Mouse (Mus musculus) limb, embryonic 11.5 days (tissue): ENCODE measurements around the gene Mocs1. TPM values are rescaled to one million over a fixed set of nuclear protein-coding genes. Genes with fewer than 3 reads are reported as not detected.
"Not testable (repeated sequence)": the region's sequence is repeated elsewhere in the genome, so short reads cannot be mapped to it uniquely, and the experiment has no call there.

Source experiments
- ATAC-seq: fragments of 200-750 bp; cut with Nextera tagmentation; 2 replicates; pipeline ENCODE4 v1.8.0; 2017; ENCODE audit warnings: low read depth; ENCODE audit not compliant: insufficient number of reproducible peaks, low FRiP score, low TSS enrichment
- DNase-seq: peaks from one replicate; pipeline ENCODE4 v3.0.0-alpha.2; 2015; ENCODE audit warnings: low spot score
- H3K27ac ChIP-seq: fragments of 300-500 bp; sonication (generic); replicated peaks from 2 replicates; pipeline ENCODE4 v1.5.1; 2014; ENCODE audit warnings: low read depth, mild to moderate bottlenecking, low read length
- H3K27me3 ChIP-seq: fragments of 300-500 bp; sonication (generic); 2 replicates; pipeline ENCODE4 v1.6.1; 2014; ENCODE audit warnings: mild to moderate bottlenecking, low read length, mixed read lengths; ENCODE audit not compliant: control insufficient read depth, insufficient read depth
- H3K36me3 ChIP-seq: fragments of 300-500 bp; sonication (generic); 2 replicates; pipeline ENCODE4 v1.6.1; 2014; ENCODE audit warnings: mild to moderate bottlenecking, low read length, moderate library complexity, mixed read lengths; ENCODE audit not compliant: control insufficient read depth, insufficient read depth
- H3K4me1 ChIP-seq: fragments of 300-500 bp; sonication (generic); 2 replicates; pipeline ENCODE4 v1.6.1; 2014; ENCODE audit warnings: low read length, mixed read lengths; ENCODE audit not compliant: control insufficient read depth, insufficient read depth
- H3K4me2 ChIP-seq: fragments of 300-500 bp; sonication (generic); 2 replicates; pipeline ENCODE4 v1.6.1; 2014; ENCODE audit warnings: low read depth, mild to moderate bottlenecking, moderate library complexity; ENCODE audit not compliant: severe bottlenecking
- H3K4me3 ChIP-seq: fragments of 300-500 bp; sonication (generic); 2 replicates; pipeline ENCODE4 v1.5.1; 2014; ENCODE audit warnings: low read depth, low read length
- H3K9ac ChIP-seq: fragments of 300-500 bp; sonication (generic); 2 replicates; pipeline ENCODE4 v1.6.1; 2014; ENCODE audit warnings: mild to moderate bottlenecking, low read length
- H3K9me3 ChIP-seq: fragments of 300-500 bp; sonication (generic); 2 replicates; pipeline ENCODE4 v1.6.1; 2016; ENCODE audit warnings: low read length; ENCODE audit not compliant: control insufficient read depth
- WGBS: fragments of 180-500 bp; shearing (Covaris S2); extraction: QIAGEN DNeasy Blood & Tissue Kit; methylation state at CpG from one replicate; pipeline ENCODE4 v1.1.7; 2014; 5-methylcytosine and 5-hydroxymethylcytosine counted together
- polyA plus RNA-seq: library from polyadenylated mRNA; unstranded; fragments of >200 nt; fragmentation: Nextera tagmentation; extraction: Ambion mirVana; gene quantifications from 2 replicates; pipeline ENCODE4 v1.2.1, GENCODE M21; 2014

The Mocs1 gene
- polyA plus RNA-seq, 1 experiment from 2014 or later: 7.1 TPM

GRCm38 (mm10) chr17:49435081-49435480 is 6.9 kb downstream of the Mocs1 start:
- Histone ChIP-seq H3K27ac (no peak overlapping the region), H3K4me3 (no peak overlapping the region), H3K4me2 (no peak overlapping the region), H3K36me3 (peaks cover 12% of the 10 kb centered on the region), H3K27me3 (no peaks in the 10 kb centered on the region), H3K9me3 (no peaks in the 10 kb centered on the region), H3K4me1 (peaks cover under 1% of the 10 kb centered on the region; the same call in 1 of the 2 replicates), H3K9ac (no peak overlapping the region)
- ATAC-seq: no peak
- no peak for DNase-seq
- 95% methylated on average over 10 of the region's 10 CpGs for WGBS

GRCm38 (mm10) chr17:49436631-49437030 is 8.5 kb downstream of the Mocs1 start:
- no peak for DNase-seq
- 90% methylated on average over 6 of the region's 6 CpGs for WGBS
- Histone ChIP-seq H3K36me3 (peaks cover 12% of the 10 kb centered on the region), H3K4me2 (no peak overlapping the region), H3K9me3 (no peaks in the 10 kb centered on the region), H3K27me3 (no peaks in the 10 kb centered on the region), H3K27ac (no peak overlapping the region), H3K4me3 (no peak overlapping the region), H3K9ac (no peak overlapping the region), H3K4me1 (no peaks in the 10 kb centered on the region)
- ATAC-seq: no peak

- H3K36me3 ChIP-seq: peaks cover 12% of the 10 kb centered on the region
- H3K4me2 ChIP-seq, H3K9ac ChIP-seq, ATAC-seq, H3K4me3 ChIP-seq, H3K9me3 ChIP-seq, H3K27me3 ChIP-seq, DNase-seq, H3K27ac ChIP-seq, H3K4me1 ChIP-seq: not testable (repeated sequence)
These were observed 9.1 kb downstream of the Mocs1 start for GRCm38 (mm10) chr17:49437306-49437705.

GRCm38 (mm10) chr17:49438822-49439574 is 10.8 kb downstream of the Mocs1 start:
- WGBS: 72% methylated on average over 12 of the region's 12 CpGs
- H3K27me3 ChIP-seq: no peaks in the 10 kb centered on the region
- no peaks in the 10 kb centered on the region for H3K4me1 ChIP-seq
- no peak overlapping the region for H3K9ac ChIP-seq
- H3K9me3 ChIP-seq: no peaks in the 10 kb centered on the region
- H3K36me3 ChIP-seq: peaks cover 12% of the 10 kb centered on the region
- H3K27ac ChIP-seq: no peak overlapping the region
- H3K4me2 ChIP-seq: no peak overlapping the region
- ATAC-seq (no peak), DNase-seq (no peak)
- no peak overlapping the region for H3K4me3 ChIP-seq

- WGBS: 86% methylated on average over 4 of the region's 4 CpGs
- H3K4me1 ChIP-seq: no peaks in the 10 kb centered on the region
- ATAC-seq: no peak
- H3K27ac ChIP-seq: no peak overlapping the region
- no peaks in the 10 kb centered on the region for H3K27me3 ChIP-seq
- H3K36me3 ChIP-seq: peaks cover 9% of the 10 kb centered on the region
- DNase-seq: no peak
- H3K4me2 ChIP-seq: no peak overlapping the region
- H3K4me3 ChIP-seq: no peak overlapping the region
- H3K9me3 ChIP-seq: no peaks in the 10 kb centered on the region
- H3K9ac ChIP-seq: no peak overlapping the region
These were observed 11.5 kb downstream of the Mocs1 start for GRCm38 (mm10) chr17:49439706-49440105.

DNA sequence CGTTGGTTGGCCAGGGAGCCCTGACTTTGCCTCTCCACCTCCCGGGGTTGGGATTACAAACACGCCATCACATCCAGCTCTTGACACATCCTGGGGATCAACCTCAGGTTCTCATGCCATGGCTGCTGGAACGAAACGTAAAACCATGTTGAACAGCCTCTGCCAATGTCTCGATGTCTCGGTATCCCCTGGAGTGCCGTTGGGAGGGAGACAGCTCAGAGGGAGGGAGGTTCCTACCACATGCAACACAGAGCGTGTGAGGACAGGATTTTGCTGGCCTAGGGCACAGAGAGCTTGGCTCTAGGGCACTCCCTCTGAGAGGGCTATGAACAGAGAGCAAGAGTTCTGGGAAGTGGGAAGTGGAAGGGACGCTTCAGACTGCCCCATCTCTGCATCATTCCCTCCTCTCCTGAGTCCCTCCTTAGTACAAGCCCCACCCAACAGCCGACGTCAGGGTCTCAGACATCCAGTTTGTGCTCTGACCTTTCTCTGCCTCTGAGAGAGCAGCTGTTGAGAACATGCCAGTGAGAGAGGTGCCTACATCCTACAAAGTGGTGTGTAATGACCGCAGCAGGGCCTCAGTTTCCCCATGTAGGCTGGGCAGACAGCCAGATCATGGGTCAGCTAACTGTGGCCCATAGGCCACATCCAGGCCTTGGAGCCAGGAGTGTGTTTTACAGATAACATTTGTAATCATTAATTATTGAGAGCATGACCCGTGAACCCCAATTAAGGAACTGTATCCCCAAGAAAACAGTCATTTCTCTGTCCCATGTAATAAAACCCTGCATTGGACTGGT is 12.4 kb downstream of the Mocs1 start:
- WGBS: 63% methylated on average over 14 of the region's 14 CpGs
- Histone ChIP-seq H3K9me3 (no peaks in the 10 kb centered on the region), H3K9ac (no peak overlapping the region)

DNA sequence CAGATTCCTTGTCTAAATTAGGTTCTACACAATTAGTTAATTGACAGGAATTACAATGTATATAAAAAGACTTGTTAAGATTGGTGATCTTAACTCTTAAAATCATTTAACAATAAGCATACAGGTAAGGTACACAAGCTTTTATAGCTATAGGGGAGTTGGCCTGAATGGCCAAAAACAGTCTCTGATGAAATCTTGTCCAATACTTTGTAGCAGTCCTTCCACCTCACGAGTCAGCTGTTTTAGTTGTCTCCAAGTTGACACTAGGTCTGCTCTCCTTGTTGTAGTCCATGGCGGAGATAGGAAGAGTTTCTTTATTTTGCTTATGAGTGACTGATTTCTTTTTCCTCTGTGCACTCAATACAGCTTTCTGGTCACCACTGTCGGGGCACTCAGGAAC is 14.7 kb downstream of the Mocs1 start:
- not testable (repeated sequence) for H3K9me3 ChIP-seq, ATAC-seq, H3K27ac ChIP-seq, H3K36me3 ChIP-seq, H3K4me2 ChIP-seq, H3K4me3 ChIP-seq, H3K9ac ChIP-seq, H3K4me1 ChIP-seq, DNase-seq, H3K27me3 ChIP-seq
- WGBS: 41% methylated on average over 3 of the region's 3 CpGs

More for the DNA sequence above, 12.4 kb downstream of the Mocs1 start:
- ATAC-seq (no peak), DNase-seq (no peak)
- Histone ChIP-seq H3K4me2 (no peak overlapping the region), H3K4me1 (no peaks in the 10 kb centered on the region), H3K27ac (no peak overlapping the region), H3K27me3 (no peaks in the 10 kb centered on the region), H3K36me3 (peaks cover 2% of the 10 kb centered on the region; the same call in 1 of the 2 replicates), H3K4me3 (no peak overlapping the region)

GRCm38 (mm10) chr17:49448570-49449229 is 20.5 kb downstream of the Mocs1 start:
- DNase-seq: no peak
- Histone ChIP-seq H3K4me1 (no peaks in the 10 kb centered on the region), H3K9ac (no peak overlapping the region), H3K9me3 (no peaks in the 10 kb centered on the region), H3K4me3 (no peak overlapping the region), H3K27ac (no peak overlapping the region), H3K27me3 (no peaks in the 10 kb centered on the region), H3K36me3 (peaks cover 3% of the 10 kb centered on the region), H3K4me2 (no peak overlapping the region)
- ATAC-seq: no peak
- WGBS: 49% methylated on average over 8 of the region's 9 CpGs
